Mouse (Mus musculus): ENCODE measurements around the gene BC049352. TPM values are rescaled to one million over a fixed set of nuclear protein-coding genes. Genes with fewer than 3 reads are reported as not detected.

Gene BC049352
- polyA plus RNA-seq, 1 experiment from 2014 or later: 6.7 TPM

Small RNAs within 50 kb of the gene (microRNA-seq; reads per million reads assigned to microRNA genes)
- gene Mir7086 (ENCODE audit: borderline number of aligned reads): not detected

Other genes starting within 250 kb of the BC049352 start
- gene Ube4a, start 216.4 kb upstream of the BC049352 start, polyA plus RNA-seq (2015; fragmentation: Nextera tagmentation; extraction: Ambion mirVana): 23.6 and 25.7 TPM in 2 replicates
- gene Cd3g, start 201.6 kb upstream of the BC049352 start, polyA plus RNA-seq (2015; fragmentation: Nextera tagmentation; extraction: Ambion mirVana): 0.29 and 0.33 TPM in 2 replicates
- gene Cd3d, start 200.2 kb upstream of the BC049352 start, polyA plus RNA-seq (2015; fragmentation: Nextera tagmentation; extraction: Ambion mirVana): not detected in 2 replicates
- gene Cd3e, start 172.4 kb upstream of the BC049352 start, polyA plus RNA-seq (2015; fragmentation: Nextera tagmentation; extraction: Ambion mirVana): 0.11 and 0.23 TPM in 2 replicates
- 28.1 and 35.4 TPM in 2 replicates for gene Mpzl2, start 142.2 kb upstream of the BC049352 start, polyA plus RNA-seq (2015; fragmentation: Nextera tagmentation; extraction: Ambion mirVana)
- 8.4 and 9.0 TPM in 2 replicates for gene Mpzl3, start 126.8 kb upstream of the BC049352 start, polyA plus RNA-seq (2015; fragmentation: Nextera tagmentation; extraction: Ambion mirVana)
- gene Jaml, start 102.8 kb upstream of the BC049352 start, polyA plus RNA-seq (2015; fragmentation: Nextera tagmentation; extraction: Ambion mirVana): 0.41 and 0.77 TPM in 2 replicates
- gene Scn2b, start 64.2 kb upstream of the BC049352 start, polyA plus RNA-seq (2015; fragmentation: Nextera tagmentation; extraction: Ambion mirVana): 4.1 and 4.4 TPM in 2 replicates
- gene Scn4b, start 43.6 kb upstream of the BC049352 start, polyA plus RNA-seq (2015; fragmentation: Nextera tagmentation; extraction: Ambion mirVana): 1.00 and 1.6 TPM in 2 replicates
- gene Tmprss4, start 22.1 kb downstream of the BC049352 start, polyA plus RNA-seq (2015; fragmentation: Nextera tagmentation; extraction: Ambion mirVana): 14.1 and 16.6 TPM in 2 replicates
- 1.4 and 1.7 TPM in 2 replicates for gene Il10ra, start 87.1 kb downstream of the BC049352 start, polyA plus RNA-seq (2015; fragmentation: Nextera tagmentation; extraction: Ambion mirVana)
- 10.9 and 11.7 TPM in 2 replicates for gene Tmprss13, start 137.1 kb downstream of the BC049352 start, polyA plus RNA-seq (2015; fragmentation: Nextera tagmentation; extraction: Ambion mirVana)
- 77.4 and 77.5 TPM in 2 replicates for gene Fxyd6, start 188.2 kb downstream of the BC049352 start, polyA plus RNA-seq (2015; fragmentation: Nextera tagmentation; extraction: Ambion mirVana)
- 5.3 and 6.8 TPM in 2 replicates for gene Fxyd2, start 217.7 kb downstream of the BC049352 start, polyA plus RNA-seq (2015; fragmentation: Nextera tagmentation; extraction: Ambion mirVana)
- 0.89 and 1.3 TPM in 2 replicates for gene Dscaml1, start 244.6 kb downstream of the BC049352 start, polyA plus RNA-seq (2015; fragmentation: Nextera tagmentation; extraction: Ambion mirVana)